Mouse (Mus musculus): ENCODE data around the gene Il1rapl2.

DNA sequence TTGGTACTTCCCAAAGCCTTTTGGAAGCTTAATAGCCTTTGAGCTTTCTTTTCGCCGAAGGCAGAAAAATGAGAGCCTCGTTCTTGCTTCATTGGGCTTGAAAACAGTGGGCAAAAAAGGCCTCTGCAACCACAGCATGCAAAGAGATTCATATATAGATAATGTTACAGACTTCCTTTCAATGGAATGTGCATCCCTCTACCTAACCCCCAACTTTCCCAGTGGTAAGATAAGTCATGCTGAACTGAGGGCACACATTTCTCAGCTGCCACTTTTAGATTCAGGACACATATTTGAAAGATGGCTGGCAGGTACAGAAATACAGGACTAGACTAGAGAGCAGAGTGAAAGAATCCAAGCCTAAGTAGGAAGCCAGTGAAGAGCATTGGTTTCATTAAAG is 185.1 kb downstream of the Il1rapl2 start:
- TF ChIP-seq ZC3H11A (IDR thresholded peaks at IDR 0.05; ENCODE audit: borderline replicate concordance, low read depth, low read length): no peak
- no peak for TF ChIP-seq ZNF384 (IDR thresholded peaks at IDR 0.05; ENCODE audit: low read depth, low read length)
- TF ChIP-seq MAFK (IDR thresholded peaks at IDR 0.05; ENCODE audit: insufficient read depth, low read depth, low read length): no peak
- no peak for TF ChIP-seq HCFC1 (IDR thresholded peaks at IDR 0.05; ENCODE audit: borderline replicate concordance, insufficient read depth, low read length)

All from ES-E14 (cell line).